Mouse (Mus musculus): Measurements from ENCODE around the gene Chaf1a.

GRCm38 (mm10) chr17:56079921-56080320, 39.7 kb downstream of the Chaf1a start:
- TF ChIP-seq CTCF (IDR thresholded peaks at IDR 0.05; ENCODE audit: control insufficient read depth, insufficient read depth, insufficient replicate concordance, low read depth, low read length), result no peak
- TF ChIP-seq POLR2A (IDR thresholded peaks at IDR 0.05; ENCODE audit: control insufficient read depth, low read depth, low read length), result no peak

All from testis, adult 2 months (tissue).